Mouse (Mus musculus) testis, adult 10 weeks (tissue): ENCODE data around the gene Tdpoz5. TPM values are rescaled to one million over a fixed set of nuclear protein-coding genes. Genes with fewer than 3 reads are reported as not detected.

Source experiments
- polyA plus RNA-seq: library from polyadenylated mRNA; stranded (reverse); fragments of 350-450 nt; fragmentation: Illumina TruSeq; extraction: RNeasy Lipid Tissue Mini Kit (QIAGEN cat#74804); gene quantifications from one replicate; pipeline ENCODE4 v1.2.3, GENCODE M21; 2014; ENCODE audit warnings: low read depth, low replicate concordance

The Tdpoz5 gene
- polyA plus RNA-seq, result not detected

GRCm38 (mm10) chr3:93961214-93961613 is at the start of gene Tdpoz5:
Gene Tdpoz5 (minus strand): TSS chr3:93961314.

GRCm38 (mm10) chr3:93943443-93943842 is 17.7 kb downstream of the Tdpoz5 start, which contains the start of gene Gm9117:
Gene Gm9117 (minus strand): TSS chr3:93943543.

Other genes with a start within 250 kb of the Tdpoz5 start
- gene Gm5773, start 188.3 kb downstream of the Tdpoz5 start, polyA plus RNA-seq, result not detected
- not detected for gene Tdpoz4, start 164.9 kb downstream of the Tdpoz5 start, polyA plus RNA-seq
- not detected for gene Tdpoz3, start 135.3 kb downstream of the Tdpoz5 start, polyA plus RNA-seq
- not detected for gene Gm9117, start 17.8 kb downstream of the Tdpoz5 start, polyA plus RNA-seq
- gene Gm9125, start 93.6 kb upstream of the Tdpoz5 start, polyA plus RNA-seq, result not detected
- not detected for gene Gm10697, start 111.3 kb upstream of the Tdpoz5 start, polyA plus RNA-seq
- not detected for gene Gm10696, start 216.9 kb upstream of the Tdpoz5 start, polyA plus RNA-seq
- gene Gm5286, start 235.4 kb upstream of the Tdpoz5 start, polyA plus RNA-seq, result 0.69 TPM